Mouse (Mus musculus) bone marrow, adult 2 months (tissue): Measurements from ENCODE around the gene B3galnt2.

Source experiments
- CTCF ChIP-seq: fragments of 200-500 bp; IDR thresholded peaks from 2 replicates; pipeline ENCODE4 v1.5.1; 2011; ENCODE audit warnings: low read length, control low read depth; ENCODE audit not compliant: control insufficient read depth, insufficient read depth
- POLR2A ChIP-seq: fragments of 200-500 bp; IDR thresholded peaks from 2 replicates; pipeline ENCODE4 v1.6.1; 2011; ENCODE audit warnings: low read depth, mild to moderate bottlenecking, control low read depth, low read length, borderline replicate concordance; ENCODE audit not compliant: control insufficient read depth

DNA sequence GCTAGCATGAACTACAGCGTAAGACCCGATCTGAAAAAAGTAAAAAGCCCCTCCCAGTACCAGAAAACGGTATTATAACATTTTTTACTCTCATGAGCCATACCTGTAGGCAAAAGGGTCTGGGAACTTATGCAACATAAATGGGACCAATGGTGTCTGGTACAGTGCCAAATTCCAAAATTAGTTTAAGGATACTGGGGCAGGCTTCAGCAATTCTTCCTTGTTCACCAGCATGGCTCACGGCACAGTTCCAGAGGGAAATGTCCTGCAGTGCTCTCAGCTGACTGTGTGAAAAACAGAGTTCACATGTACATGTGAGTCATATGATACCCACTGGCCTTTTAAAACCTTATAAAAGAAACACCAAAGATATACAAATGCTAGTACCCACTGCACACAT, 60.3 kb downstream of the B3galnt2 start:
- TF ChIP-seq CTCF (no peak), POLR2A (no peak)
